Mouse (Mus musculus) skeletal muscle tissue, adult 2 months (tissue): ENCODE results near the gene Fbxo34.
"Not testable (repeated sequence)": the region's sequence is repeated elsewhere in the genome, so short reads cannot be mapped to it uniquely, and the experiment has no call there.

ENCODE experiments used
- DNase-seq: peaks from one replicate; pipeline ENCODE4 v3.0.0-alpha.2; 2012; ENCODE audit warnings: low read depth, low spot score

Gene Fbxo34

GRCm38 (mm10) chr14:47516755-47517154, 66.5 kb downstream of the Fbxo34 start:
- DNase-seq: no peak

- no peak for DNase-seq
These were observed 68.4 kb downstream of the Fbxo34 start for GRCm38 (mm10) chr14:47518619-47519018.

GRCm38 (mm10) chr14:47520751-47521449, 70.7 kb downstream of the Fbxo34 start:
- no peak for DNase-seq

GRCm38 (mm10) chr14:47521609-47522008, 71.4 kb downstream of the Fbxo34 start:
- no peak for DNase-seq

- no peak for DNase-seq
These were observed 72.1 kb downstream of the Fbxo34 start for GRCm38 (mm10) chr14:47522301-47522700.

GRCm38 (mm10) chr14:47525374-47525773, 75.2 kb downstream of the Fbxo34 start:
- no peak for DNase-seq

GRCm38 (mm10) chr14:47525861-47526260, 75.6 kb downstream of the Fbxo34 start:
- no peak for DNase-seq

- DNase-seq: no peak
These were observed 77.6 kb downstream of the Fbxo34 start for GRCm38 (mm10) chr14:47527833-47528232.

GRCm38 (mm10) chr14:47528293-47528692, 78.1 kb downstream of the Fbxo34 start:
- no peak for DNase-seq

GRCm38 (mm10) chr14:47529019-47529418, 78.8 kb downstream of the Fbxo34 start:
- DNase-seq: peak; percentile 64

- DNase-seq: not testable (repeated sequence)
These were observed 79.4 kb downstream of the Fbxo34 start for GRCm38 (mm10) chr14:47529592-47529991.

GRCm38 (mm10) chr14:47532496-47532895, 82.3 kb downstream of the Fbxo34 start:
- no peak for DNase-seq

GRCm38 (mm10) chr14:47533365-47534175, 83.3 kb downstream of the Fbxo34 start:
- DNase-seq: peak; percentile 75

- DNase-seq: no peak
These were observed 83.9 kb downstream of the Fbxo34 start for GRCm38 (mm10) chr14:47534176-47534525.

- DNase-seq: no peak
These were observed 84.9 kb downstream of the Fbxo34 start for GRCm38 (mm10) chr14:47535096-47535495.

GRCm38 (mm10) chr14:47541325-47541948, 91.2 kb downstream of the Fbxo34 start:
- DNase-seq: no peak

GRCm38 (mm10) chr14:47542283-47542682, 92.1 kb downstream of the Fbxo34 start:
- no peak for DNase-seq

- DNase-seq: no peak
These were observed 94.1 kb downstream of the Fbxo34 start for GRCm38 (mm10) chr14:47544286-47544685.

GRCm38 (mm10) chr14:47544877-47545276, 94.7 kb downstream of the Fbxo34 start:
- no peak for DNase-seq

- no peak for DNase-seq
These were observed 101.4 kb downstream of the Fbxo34 start for GRCm38 (mm10) chr14:47551668-47552067.

- DNase-seq: no peak
These were observed 103.2 kb downstream of the Fbxo34 start for GRCm38 (mm10) chr14:47553380-47553779.

- no peak for DNase-seq
These were observed 104.0 kb downstream of the Fbxo34 start for GRCm38 (mm10) chr14:47554236-47554635.

- no peak for DNase-seq
These were observed 105.0 kb downstream of the Fbxo34 start for GRCm38 (mm10) chr14:47555225-47555624.
